Comparison of ENCODE assay signal across 22 mouse cellular contexts in genomic region chr10:95623518-95623905, GRCm38 (mm10). TPM values are rescaled to one million over a fixed set of nuclear protein-coding genes. Genes with fewer than 3 reads are reported as not detected.
A peak's percentile ranks its signal among the peaks of the same experiment; 100 is the strongest.
DNase-seq lines count a peak whose midpoint lies in the region; ATAC-seq and TF ChIP-seq lines count a peak whose summit lies in the region.
"Had no signal": no experiment of that assay in that cellular context is flagged by ENCODE, and none has a peak within 500 bp of the region (broad histone marks: within the 10 kb centered on the region; RNA-seq: fewer than 3 reads in every experiment).

No protein-coding gene starts in this region.

- H3K27me3 ChIP-seq in hindbrain, postnatal 0 days (ENCODE audit: insufficient read depth, low read length) = no peaks in the 10 kb centered on the region
- no peaks in the 10 kb centered on the region for H3K27me3 ChIP-seq in hindbrain, embryonic 14.5 days (ENCODE audit: control insufficient read depth, insufficient read depth, low read length)
- no peaks in the 10 kb centered on the region for H3K27me3 ChIP-seq in liver, embryonic 11.5 days (replicated peaks; ENCODE audit: control insufficient read depth, insufficient read depth, low read length)
- no peaks in the 10 kb centered on the region for H3K27me3 ChIP-seq in liver, embryonic 12.5 days (replicated peaks)
- no peaks in the 10 kb centered on the region for H3K27me3 ChIP-seq in liver, embryonic 13.5 days
- H3K27me3 ChIP-seq: heart, embryonic 12.5 days; hindbrain, embryonic 15.5 days; limb, embryonic 15.5 days; neural tube, embryonic 12.5 days had no signal

- H3K4me2 ChIP-seq in hindbrain, postnatal 0 days (ENCODE audit: low read depth, low read length) = no peak overlapping the region
- H3K4me2 ChIP-seq in hindbrain, embryonic 14.5 days (replicated peaks) = no peak overlapping the region
- no peak overlapping the region for H3K4me2 ChIP-seq in liver, embryonic 11.5 days
- H3K4me2 ChIP-seq in liver, embryonic 12.5 days = no peak overlapping the region
- no peak overlapping the region for H3K4me2 ChIP-seq in liver, embryonic 13.5 days
- H3K4me2 ChIP-seq: heart, embryonic 12.5 days; hindbrain, embryonic 15.5 days; limb, embryonic 15.5 days; neural tube, embryonic 12.5 days had no signal

- WGBS in hindbrain, postnatal 0 days = 49% methylated on average over 4 of the region's 4 CpGs
- 54% methylated on average over 4 of the region's 4 CpGs for WGBS in hindbrain, embryonic 14.5 days
- 63% methylated on average over 4 of the region's 4 CpGs for WGBS in liver, embryonic 11.5 days
- 48% methylated on average over 4 of the region's 4 CpGs for WGBS in liver, embryonic 12.5 days (ENCODE audit: insufficient replicate concordance)
- WGBS in liver, embryonic 13.5 days (ENCODE audit: insufficient replicate concordance) = 48% methylated on average over 4 of the region's 4 CpGs

- no peak overlapping the region for H3K27ac ChIP-seq in hindbrain, postnatal 0 days
- no peak overlapping the region for H3K27ac ChIP-seq in hindbrain, embryonic 14.5 days
- 0 out of 2 replicates have a peak overlapping the region, but pooled peaks have one; percentile 9 for H3K27ac ChIP-seq in liver, embryonic 11.5 days (ENCODE audit: low read depth, low read length)
- H3K27ac ChIP-seq in liver, embryonic 12.5 days = no peak overlapping the region
- H3K27ac ChIP-seq in liver, embryonic 13.5 days = no peak overlapping the region; the same call in 1 of the 2 replicates
- H3K27ac ChIP-seq: hindbrain, embryonic 15.5 days; limb, embryonic 15.5 days; neural tube, embryonic 12.5 days had no signal

- H3K4me1 ChIP-seq in hindbrain, postnatal 0 days (ENCODE audit: insufficient read depth, low read length) = no peaks in the 10 kb centered on the region
- no peaks in the 10 kb centered on the region; the same call in 1 of the 2 replicates for H3K4me1 ChIP-seq in hindbrain, embryonic 14.5 days (replicated peaks; ENCODE audit: control insufficient read depth, insufficient read depth, low read length)
- no peaks in the 10 kb centered on the region for H3K4me1 ChIP-seq in liver, embryonic 11.5 days (replicated peaks; ENCODE audit: control insufficient read depth, insufficient read depth, low read length)
- H3K4me1 ChIP-seq in liver, embryonic 12.5 days = peaks cover 7% of the 10 kb centered on the region
- H3K4me1 ChIP-seq in liver, embryonic 13.5 days (replicated peaks) = peaks cover 10% of the 10 kb centered on the region; the same call in 1 of the 2 replicates
- H3K4me1 ChIP-seq: limb, embryonic 15.5 days had no signal

- H3K9me3 ChIP-seq in hindbrain, postnatal 0 days (ENCODE audit: low read length) = no peaks in the 10 kb centered on the region
- no peaks in the 10 kb centered on the region for H3K9me3 ChIP-seq in hindbrain, embryonic 14.5 days (ENCODE audit: control insufficient read depth, low read length)
- H3K9me3 ChIP-seq in liver, embryonic 11.5 days (ENCODE audit: control insufficient read depth, low read length) = no peaks in the 10 kb centered on the region
- no peaks in the 10 kb centered on the region for H3K9me3 ChIP-seq in liver, embryonic 12.5 days (replicated peaks)
- H3K9me3 ChIP-seq in liver, embryonic 13.5 days (replicated peaks) = no peaks in the 10 kb centered on the region
- H3K9me3 ChIP-seq: G1E; heart, embryonic 12.5 days; hindbrain, embryonic 15.5 days; limb, embryonic 15.5 days; megakaryocyte, embryonic 14.5 days; neural tube, embryonic 12.5 days had no signal

- no peak overlapping the region for H3K9ac ChIP-seq in hindbrain, postnatal 0 days (replicated peaks; ENCODE audit: low read length)
- H3K9ac ChIP-seq in hindbrain, embryonic 14.5 days = no peak overlapping the region
- H3K9ac ChIP-seq in liver, embryonic 11.5 days (ENCODE audit: low read depth, low read length) = no peak overlapping the region
- H3K9ac ChIP-seq in liver, embryonic 12.5 days = no peak overlapping the region
- H3K9ac ChIP-seq in liver, embryonic 13.5 days = no peak overlapping the region
- H3K9ac ChIP-seq: heart, embryonic 12.5 days; hindbrain, embryonic 15.5 days; limb, embryonic 15.5 days; neural tube, embryonic 12.5 days had no signal

- 0 out of 2 replicates have a peak, but pooled peaks have one; percentile 14 for ATAC-seq in hindbrain, postnatal 0 days
- no peak for ATAC-seq in hindbrain, embryonic 14.5 days (ENCODE audit: low FRiP score)
- no peak for ATAC-seq in liver, embryonic 11.5 days (replicated peaks; ENCODE audit: low FRiP score)
- ATAC-seq in liver, embryonic 12.5 days = no peak
- ATAC-seq in liver, embryonic 13.5 days (ENCODE audit: low read depth) = peak; percentile 27; the same call in 1 of the 2 replicates
- no peak for ATAC-seq in granulocyte monocyte progenitor cell, adult 5-6 weeks (replicated peaks; ENCODE audit: poor library complexity, severe bottlenecking)

- no peaks in the 10 kb centered on the region for H3K36me3 ChIP-seq in hindbrain, postnatal 0 days (ENCODE audit: insufficient read depth, low read length)
- no peaks in the 10 kb centered on the region for H3K36me3 ChIP-seq in hindbrain, embryonic 14.5 days (replicated peaks; ENCODE audit: control insufficient read depth, insufficient read depth)
- no peaks in the 10 kb centered on the region for H3K36me3 ChIP-seq in liver, embryonic 11.5 days (ENCODE audit: control insufficient read depth, insufficient read depth, low read length)
- H3K36me3 ChIP-seq in liver, embryonic 12.5 days = no peaks in the 10 kb centered on the region
- H3K36me3 ChIP-seq in liver, embryonic 13.5 days = no peaks in the 10 kb centered on the region
- H3K36me3 ChIP-seq: G1E; heart, embryonic 12.5 days; hindbrain, embryonic 15.5 days; limb, embryonic 15.5 days; neural tube, embryonic 12.5 days had no signal

- DNase-seq in hindbrain, postnatal 0 days (ENCODE audit: low spot score) = no peak
- DNase-seq in hindbrain, embryonic 14.5 days (ENCODE audit: low spot score) = no peak
- DNase-seq in liver, embryonic 11.5 days (ENCODE audit: low spot score) = no peak
- no peak for DNase-seq in liver, embryonic 13.5 days
- no peak for DNase-seq in cerebellum, postnatal 25 days
- DNase-seq: cerebellum, adult 9-11 months; gastrocnemius, postnatal 14 days; lung, postnatal 14 days; thymus, postnatal 14 days had no signal

- no peak for TF ChIP-seq CTCF in hindbrain, postnatal 0 days (IDR thresholded peaks at IDR 0.05; ENCODE audit: low read depth)

- no peak overlapping the region for H3K4me3 ChIP-seq in hindbrain, postnatal 0 days (ENCODE audit: low read length)
- H3K4me3 ChIP-seq in hindbrain, embryonic 14.5 days (replicated peaks; ENCODE audit: low read length) = no peak overlapping the region
- no peak overlapping the region for H3K4me3 ChIP-seq in liver, embryonic 11.5 days (ENCODE audit: low read depth, low read length)
- no peak overlapping the region for H3K4me3 ChIP-seq in liver, embryonic 12.5 days
- no peak overlapping the region for H3K4me3 ChIP-seq in liver, embryonic 13.5 days (replicated peaks)
- H3K4me3 ChIP-seq: heart, embryonic 12.5 days; hindbrain, embryonic 15.5 days; limb, embryonic 15.5 days; megakaryocyte, embryonic 14.5 days; neural tube, embryonic 12.5 days had no signal

RNA-seq across cellular contexts. Expression of gene Anapc15-ps, which starts 49.7 kb away (rescaled TPM):
- not detected in 2 replicates for total RNA-seq in hindbrain, postnatal 0 days (2014; rRNA removed)
- 0.54 TPM in 1 of 2 replicates, not detected in the other for polyA plus RNA-seq in hindbrain, postnatal 0 days (2015; fragmentation: Nextera tagmentation; extraction: Ambion mirVana)
- not detected in 2 replicates for polyA plus RNA-seq in hindbrain, embryonic 14.5 days (2014; fragmentation: Nextera tagmentation; extraction: Ambion mirVana)
- not detected in 2 replicates for polyA plus RNA-seq in liver, embryonic 11.5 days (2014; fragmentation: Nextera tagmentation; extraction: Ambion mirVana)
- not detected in 2 replicates for polyA plus RNA-seq in liver, embryonic 12.5 days (2016; fragmentation: Nextera tagmentation; extraction: Ambion mirVana)
- polyA plus RNA-seq in liver, embryonic 13.5 days (2015; fragmentation: Nextera tagmentation; extraction: Ambion mirVana) = not detected in 2 replicates
- not detected in 2 replicates for total RNA-seq in granulocyte monocyte progenitor cell, adult 5-6 weeks (2014; fragmentation: Nextera tagmentation)
- total RNA-seq in granulocyte monocyte progenitor cell, adult 5-6 weeks (2017) = 1.6 and 3.6 TPM in 2 replicates
- total RNA-seq: gastrocnemius, postnatal 14 days; layer of hippocampus, postnatal 14 days; left cerebral cortex, postnatal 25 days had no signal
- polyA plus RNA-seq: embryonic facial prominence, embryonic 14.5 days; G1E; heart, embryonic 12.5 days; hindbrain, embryonic 15.5 days; limb, embryonic 15.5 days; neural tube, embryonic 12.5 days; spleen, adult 2 months; stomach, embryonic 16.5 days had no signal

RNA-seq across cellular contexts. Expression of gene Nudt4, which starts 59.6 kb away (rescaled TPM):
- total RNA-seq in hindbrain, postnatal 0 days (2014; rRNA removed) = 52.3 and 55.5 TPM in 2 replicates
- polyA plus RNA-seq in hindbrain, postnatal 0 days (2015; fragmentation: Nextera tagmentation; extraction: Ambion mirVana) = 64.3 and 64.7 TPM in 2 replicates
- 98.9 and 102 TPM in 2 replicates for polyA plus RNA-seq in hindbrain, embryonic 14.5 days (2014; fragmentation: Nextera tagmentation; extraction: Ambion mirVana)
- polyA plus RNA-seq in liver, embryonic 11.5 days (2014; fragmentation: Nextera tagmentation; extraction: Ambion mirVana) = 95.8 and 97.9 TPM in 2 replicates
- polyA plus RNA-seq in liver, embryonic 12.5 days (2016; fragmentation: Nextera tagmentation; extraction: Ambion mirVana) = 130 and 134 TPM in 2 replicates
- 81.7 and 96.5 TPM in 2 replicates for polyA plus RNA-seq in liver, embryonic 13.5 days (2015; fragmentation: Nextera tagmentation; extraction: Ambion mirVana)
- total RNA-seq in granulocyte monocyte progenitor cell, adult 5-6 weeks (2014; fragmentation: Nextera tagmentation) = 29.7 and 51.7 TPM in 2 replicates
- total RNA-seq in granulocyte monocyte progenitor cell, adult 5-6 weeks (2017) = 50.5 and 52.8 TPM in 2 replicates

Comparison
In these comparisons a context has a peak if more than half of its experiments do, and no peak if none do; other contexts are left out.
1. ATAC-seq: peak in hindbrain, postnatal 0 days (single experiment) and liver, embryonic 13.5 days (single experiment); none in hindbrain, embryonic 14.5 days (single experiment), liver, embryonic 11.5 days (single experiment), liver, embryonic 12.5 days (single experiment) and granulocyte monocyte progenitor cell, adult 5-6 weeks (single experiment).